Mouse (Mus musculus): Measurements from ENCODE around the gene Gprc5d. TPM values are rescaled to one million over a fixed set of nuclear protein-coding genes. Genes with fewer than 3 reads are reported as not detected.

Gene Gprc5d
- polyA plus RNA-seq, 2 experiments, result 0.10 TPM; not detected in 1

GRCm38 (mm10) chr6:135124755-135125380, 6.8 kb upstream of the Gprc5d start:
- Histone ChIP-seq H3K27me3 (ENCODE audit: control insufficient read depth, insufficient read depth, low read length) (no peaks in the 10 kb centered on the region), H3K27ac (replicated peaks; ENCODE audit: low read depth, low read length) (no peak overlapping the region), H3K4me1 (ENCODE audit: control insufficient read depth, insufficient read depth, low read length) (no peaks in the 10 kb centered on the region), H3K9ac (ENCODE audit: low read depth, low read length, severe bottlenecking) (no peak overlapping the region), H3K36me3 (ENCODE audit: control insufficient read depth, insufficient read depth, low read length) (no peaks in the 10 kb centered on the region), H3K4me2 (replicated peaks; ENCODE audit: low read depth, low read length, severe bottlenecking) (no peak overlapping the region), H3K9me3 (ENCODE audit: control insufficient read depth, low read length) (no peaks in the 10 kb centered on the region), H3K4me3 (replicated peaks; ENCODE audit: low read length) (no peak overlapping the region)
- ATAC-seq (ENCODE audit: low FRiP score, low read depth) (no peak), DNase-seq (ENCODE audit: low spot score) (no peak)
- TF ChIP-seq POLR2A (IDR thresholded peaks at IDR 0.05; ENCODE audit: borderline replicate concordance, extremely low read depth, insufficient read depth, insufficient read length), result no peak
- WGBS, result 51% methylated on average over 5 of the region's 5 CpGs

- H3K27me3 ChIP-seq (ENCODE audit: control insufficient read depth, insufficient read depth, low read length), result no peaks in the 10 kb centered on the region
- H3K4me3 ChIP-seq (replicated peaks; ENCODE audit: low read length), result no peak overlapping the region
- TF ChIP-seq POLR2A (IDR thresholded peaks at IDR 0.05; ENCODE audit: borderline replicate concordance, extremely low read depth, insufficient read depth, insufficient read length), result no peak
- H3K27ac ChIP-seq (replicated peaks; ENCODE audit: low read depth, low read length), result no peak overlapping the region
- no peaks in the 10 kb centered on the region for H3K9me3 ChIP-seq (ENCODE audit: control insufficient read depth, low read length)
- ATAC-seq (ENCODE audit: low FRiP score, low read depth) (no peak), DNase-seq (ENCODE audit: low spot score) (no peak)
- WGBS, result 97% methylated on average over 8 of the region's 8 CpGs
- no peak overlapping the region for H3K4me2 ChIP-seq (replicated peaks; ENCODE audit: low read depth, low read length, severe bottlenecking)
- H3K36me3 ChIP-seq (ENCODE audit: control insufficient read depth, insufficient read depth, low read length), result no peaks in the 10 kb centered on the region
- no peak overlapping the region for H3K9ac ChIP-seq (ENCODE audit: low read depth, low read length, severe bottlenecking)
- no peaks in the 10 kb centered on the region for H3K4me1 ChIP-seq (ENCODE audit: control insufficient read depth, insufficient read depth, low read length)
Observed at GRCm38 (mm10) chr6:135116479-135116878, 1.6 kb downstream of the Gprc5d start.

- ATAC-seq (ENCODE audit: low FRiP score, low read depth), result 0 out of 2 replicates have a peak, but pooled peaks have one; percentile 19
- 25% methylated on average over 6 of the region's 6 CpGs for WGBS
- no peaks in the 10 kb centered on the region for H3K9me3 ChIP-seq (ENCODE audit: control insufficient read depth, low read length)
- H3K36me3 ChIP-seq (ENCODE audit: control insufficient read depth, insufficient read depth, low read length), result no peaks in the 10 kb centered on the region
- DNase-seq (ENCODE audit: low spot score), result no peak
- no peaks in the 10 kb centered on the region for H3K27me3 ChIP-seq (ENCODE audit: control insufficient read depth, insufficient read depth, low read length)
- H3K4me3 ChIP-seq (replicated peaks; ENCODE audit: low read length), result no peak overlapping the region
- no peak overlapping the region for H3K4me2 ChIP-seq (replicated peaks; ENCODE audit: low read depth, low read length, severe bottlenecking)
- no peak for TF ChIP-seq POLR2A (IDR thresholded peaks at IDR 0.05; ENCODE audit: borderline replicate concordance, extremely low read depth, insufficient read depth, insufficient read length)
- H3K9ac ChIP-seq (ENCODE audit: low read depth, low read length, severe bottlenecking), result no peak overlapping the region
- H3K27ac ChIP-seq (replicated peaks; ENCODE audit: low read depth, low read length), result no peak overlapping the region
- H3K4me1 ChIP-seq (ENCODE audit: control insufficient read depth, insufficient read depth, low read length), result no peaks in the 10 kb centered on the region
Observed at GRCm38 (mm10) chr6:135113114-135113436, 5.0 kb downstream of the Gprc5d start.

GRCm38 (mm10) chr6:135112411-135113113, 5.5 kb downstream of the Gprc5d start:
- Histone ChIP-seq H3K27me3 (ENCODE audit: control insufficient read depth, insufficient read depth, low read length) (no peaks in the 10 kb centered on the region), H3K4me3 (replicated peaks; ENCODE audit: low read length) (no peak overlapping the region), H3K4me2 (replicated peaks; ENCODE audit: low read depth, low read length, severe bottlenecking) (no peak overlapping the region), H3K36me3 (ENCODE audit: control insufficient read depth, insufficient read depth, low read length) (no peaks in the 10 kb centered on the region), H3K9me3 (ENCODE audit: control insufficient read depth, low read length) (no peaks in the 10 kb centered on the region), H3K9ac (ENCODE audit: low read depth, low read length, severe bottlenecking) (no peak overlapping the region), H3K27ac (replicated peaks; ENCODE audit: low read depth, low read length) (no peak overlapping the region), H3K4me1 (ENCODE audit: control insufficient read depth, insufficient read depth, low read length) (no peaks in the 10 kb centered on the region)
- DNase-seq (ENCODE audit: low spot score) (no peak), ATAC-seq (ENCODE audit: low FRiP score, low read depth) (0 out of 2 replicates have a peak, but pooled peaks have one; percentile 44)
- WGBS, result 12% methylated on average over 7 of the region's 7 CpGs
- no peak for TF ChIP-seq POLR2A (IDR thresholded peaks at IDR 0.05; ENCODE audit: borderline replicate concordance, extremely low read depth, insufficient read depth, insufficient read length)

GRCm38 (mm10) chr6:135107014-135107413, 11.1 kb downstream of the Gprc5d start:
- Histone ChIP-seq H3K4me2 (replicated peaks; ENCODE audit: low read depth, low read length, severe bottlenecking) (no peak overlapping the region), H3K27me3 (ENCODE audit: control insufficient read depth, insufficient read depth, low read length) (no peaks in the 10 kb centered on the region), H3K4me3 (replicated peaks; ENCODE audit: low read length) (no peak overlapping the region), H3K4me1 (ENCODE audit: control insufficient read depth, insufficient read depth, low read length) (no peaks in the 10 kb centered on the region), H3K27ac (replicated peaks; ENCODE audit: low read depth, low read length) (no peak overlapping the region), H3K9me3 (ENCODE audit: control insufficient read depth, low read length) (no peaks in the 10 kb centered on the region), H3K9ac (ENCODE audit: low read depth, low read length, severe bottlenecking) (no peak overlapping the region), H3K36me3 (ENCODE audit: control insufficient read depth, insufficient read depth, low read length) (no peaks in the 10 kb centered on the region)
- ATAC-seq (ENCODE audit: low FRiP score, low read depth) (no peak), DNase-seq (ENCODE audit: low spot score) (no peak)
- TF ChIP-seq POLR2A (IDR thresholded peaks at IDR 0.05; ENCODE audit: borderline replicate concordance, extremely low read depth, insufficient read depth, insufficient read length), result no peak
- WGBS, result 85% methylated on average over 6 of the region's 6 CpGs

All from limb, embryonic 14.5 days (tissue).